Mouse (Mus musculus): ENCODE results near the gene Wrap53.

- no peak for TF ChIP-seq CTCF (IDR thresholded peaks at IDR 0.05; ENCODE audit: control insufficient read depth, insufficient read depth, insufficient replicate concordance, low read depth, low read length)
- no peak for TF ChIP-seq POLR2A (IDR thresholded peaks at IDR 0.05; ENCODE audit: control insufficient read depth, low read depth, low read length)
Observed at GRCm38 (mm10) chr11:69600098-69600497, 20.0 kb upstream of the Wrap53 start.
